Mouse (Mus musculus) layer of hippocampus, postnatal 36 days (tissue): ENCODE data around the gene Mymk. TPM values are rescaled to one million over a fixed set of nuclear protein-coding genes. Genes with fewer than 3 reads are reported as not detected.
A peak's percentile ranks its signal among the peaks of the same experiment; 100 is the strongest.

Experiments used
- DNase-seq, 2 experiments: peaks; one replicate each; pipeline ENCODE4 v3.0.0; 2022
- total RNA-seq, 2 experiments: library from RNA; stranded (reverse); gene quantifications; 2 replicates each; pipeline ENCODE4 v1.2.3; 2021

Mymk gene
- total RNA-seq, 2 experiments from 2014 or later: 0.46 to 0.77 TPM

DNA sequence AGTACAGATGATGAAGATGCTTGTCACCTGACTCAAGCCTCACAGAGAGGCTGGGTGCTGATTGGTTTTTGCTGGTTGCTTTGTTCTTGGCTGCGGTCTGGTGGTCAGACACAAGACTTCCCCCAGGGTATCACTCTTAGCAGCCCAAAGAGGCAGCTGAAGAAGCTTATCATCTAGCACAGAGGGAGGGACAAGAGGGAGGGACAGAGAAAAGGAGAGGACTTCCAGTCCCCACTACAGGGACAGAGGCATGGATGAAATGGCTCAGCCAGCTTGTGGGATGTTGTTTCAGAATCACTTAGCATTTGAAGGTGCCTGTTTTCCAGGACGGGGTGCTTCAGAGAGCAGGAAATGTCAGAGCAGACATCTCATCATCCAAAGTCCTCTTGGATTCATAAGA, 6.3 kb upstream of the Mymk start:
- DNase-seq: no peak

DNA sequence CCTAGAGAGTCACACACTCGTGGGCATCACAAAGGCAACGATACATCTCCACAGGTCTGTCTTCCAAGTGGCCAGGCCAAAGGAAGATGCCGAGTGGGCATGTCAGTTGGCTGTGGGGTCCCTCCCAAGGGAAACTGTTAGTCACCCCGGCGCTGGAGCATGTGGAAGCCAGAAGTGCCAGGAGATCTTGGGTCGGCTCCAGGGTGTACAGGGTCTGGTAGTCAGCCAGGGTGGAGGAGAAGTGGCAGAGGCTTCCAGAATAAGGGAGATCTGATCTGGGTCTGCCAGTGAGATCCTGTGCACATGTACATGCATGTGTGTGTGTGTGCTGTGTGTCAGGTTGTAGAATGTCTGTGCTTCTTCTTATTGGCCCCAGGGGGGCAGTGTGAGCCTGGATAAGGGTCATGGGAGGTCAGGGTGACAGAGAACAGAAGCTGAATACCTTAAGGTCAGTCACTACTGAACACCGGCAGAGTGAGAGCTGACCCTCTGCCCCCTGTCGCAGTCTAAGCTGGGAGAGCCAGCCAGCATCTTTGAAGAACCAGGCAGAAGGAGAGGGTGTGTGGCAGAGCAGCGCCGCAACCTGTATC, 5.8 kb upstream of the Mymk start:
- DNase-seq: no peak

DNA sequence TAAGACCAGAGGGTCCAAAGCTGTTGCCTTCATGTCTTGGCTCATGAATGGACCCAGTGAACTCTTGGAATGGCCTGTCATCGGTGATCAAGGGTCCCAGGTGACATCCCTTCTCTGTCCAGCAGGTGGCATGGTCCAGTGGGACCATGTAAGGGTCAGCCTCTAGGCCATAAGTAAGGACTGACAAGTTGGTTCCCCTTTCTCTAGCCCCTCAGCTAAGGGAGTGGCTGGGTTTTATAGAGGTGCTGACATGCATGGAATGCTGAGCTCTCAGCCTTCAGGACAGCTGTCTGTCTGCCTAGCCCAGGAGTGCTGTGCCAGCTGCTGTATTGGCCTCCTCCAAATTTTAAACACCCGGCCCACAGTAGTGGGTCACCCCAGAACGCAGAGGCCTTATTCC, 3.5 kb upstream of the Mymk start:
- no peak for DNase-seq

DNA sequence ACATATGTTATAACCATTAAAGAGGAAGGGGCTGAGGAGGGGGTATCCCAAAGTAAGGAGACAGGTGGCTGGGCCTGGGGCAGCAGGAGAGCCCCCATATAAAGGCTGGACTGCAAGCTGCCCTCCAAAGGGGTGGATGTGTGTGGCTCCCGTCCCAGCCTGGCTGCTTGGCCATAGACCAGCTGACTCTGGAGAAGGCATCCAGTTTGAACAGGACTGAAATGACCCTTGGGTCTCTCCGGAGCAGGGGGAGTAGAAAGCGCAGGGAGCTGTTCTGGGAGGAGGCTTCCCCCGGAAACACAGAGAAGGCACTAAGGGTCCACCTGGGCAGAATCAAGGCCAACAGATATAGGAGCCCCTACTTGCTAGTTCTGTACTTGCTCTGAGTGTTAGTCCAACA, 2.8 kb upstream of the Mymk start:
- no peak for DNase-seq

DNA sequence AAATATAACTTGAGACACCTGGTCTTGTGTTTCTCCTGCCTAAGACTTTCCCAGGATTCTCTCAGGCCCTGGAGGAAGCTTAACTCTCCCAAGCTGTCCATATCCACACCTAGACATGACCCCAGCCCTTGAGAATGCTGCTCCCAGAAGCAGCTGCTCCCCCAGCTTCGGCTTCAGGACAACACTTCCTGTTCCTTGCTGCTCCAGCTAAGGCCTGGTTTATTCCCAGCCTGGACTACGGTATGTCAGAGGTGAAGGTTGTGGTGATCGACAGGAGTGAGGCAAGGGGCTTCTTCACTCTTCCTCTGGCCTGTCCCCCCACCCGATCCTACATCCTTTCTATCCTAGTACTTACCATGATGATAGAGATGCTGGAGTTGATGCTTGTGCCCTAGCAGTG, 1.4 kb upstream of the Mymk start:
- no peak for DNase-seq

DNA sequence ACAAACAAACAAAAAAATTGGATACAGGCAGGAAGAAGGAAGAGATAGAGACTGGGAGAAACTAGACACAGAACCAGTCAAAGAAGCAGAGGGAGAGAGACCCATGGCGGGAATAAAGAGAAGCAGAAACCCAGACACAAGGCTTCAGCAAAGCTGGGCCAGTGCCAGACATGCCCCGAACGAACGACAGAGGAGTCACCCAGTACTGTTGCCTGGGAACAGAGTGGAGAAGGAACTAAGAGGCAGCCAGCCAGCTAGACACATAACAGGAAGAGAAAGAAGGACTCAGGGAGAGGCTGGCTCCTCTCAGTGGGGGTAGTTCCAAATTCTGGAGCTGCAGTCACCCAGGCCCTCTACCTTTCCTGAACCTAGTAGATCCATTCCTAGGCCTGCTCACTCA, 842 bp downstream of the Mymk start:
- peak; percentile 82 to 85 for DNase-seq

DNA sequence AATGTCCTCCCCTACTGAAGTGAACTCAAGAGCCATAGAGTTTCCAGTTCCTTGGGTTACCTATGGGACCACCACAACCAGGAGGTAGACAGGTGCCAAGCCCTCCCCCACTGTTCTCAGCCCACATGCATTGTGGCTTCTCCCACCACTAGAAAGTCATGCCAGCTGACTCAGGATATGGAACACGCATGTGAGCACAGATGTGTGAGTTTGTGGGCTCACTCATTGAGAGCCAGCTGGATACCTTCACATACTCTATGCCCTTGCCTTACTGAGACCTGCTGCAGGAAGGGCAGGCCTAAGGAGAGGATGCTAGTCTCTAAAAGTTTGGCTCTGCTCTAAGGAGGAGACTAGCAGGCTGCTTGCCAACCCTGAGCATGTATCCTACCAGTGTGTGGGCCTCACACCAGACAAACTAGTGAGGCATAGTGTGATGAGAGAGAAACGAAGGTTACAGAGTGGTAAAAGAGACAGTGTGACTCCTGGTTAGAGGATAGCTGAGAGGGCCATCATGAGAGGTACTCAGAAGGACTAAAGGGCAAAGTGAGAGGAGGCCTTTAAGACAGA, 1.6 kb downstream of the Mymk start:
- DNase-seq: no peak

DNA sequence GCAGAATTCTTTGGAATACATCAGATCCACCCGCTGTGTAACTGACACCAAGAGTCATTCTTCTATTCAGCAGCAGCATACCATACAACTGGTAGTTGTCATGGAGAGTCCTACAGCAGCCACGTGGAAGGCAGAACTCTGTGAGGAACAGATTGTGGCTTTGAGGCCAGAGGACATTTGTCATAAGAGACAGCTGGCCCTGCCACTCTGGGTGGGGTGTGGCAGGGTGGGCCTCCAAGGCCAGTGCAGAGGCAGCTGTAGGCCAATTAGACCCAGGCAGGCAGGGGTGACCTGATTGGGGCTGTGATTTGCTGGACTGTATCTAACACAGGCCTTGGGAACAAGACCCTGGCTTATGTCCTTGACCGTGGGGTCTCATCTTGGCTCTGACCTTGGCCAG, 2.3 kb downstream of the Mymk start:
- no peak for DNase-seq

DNA sequence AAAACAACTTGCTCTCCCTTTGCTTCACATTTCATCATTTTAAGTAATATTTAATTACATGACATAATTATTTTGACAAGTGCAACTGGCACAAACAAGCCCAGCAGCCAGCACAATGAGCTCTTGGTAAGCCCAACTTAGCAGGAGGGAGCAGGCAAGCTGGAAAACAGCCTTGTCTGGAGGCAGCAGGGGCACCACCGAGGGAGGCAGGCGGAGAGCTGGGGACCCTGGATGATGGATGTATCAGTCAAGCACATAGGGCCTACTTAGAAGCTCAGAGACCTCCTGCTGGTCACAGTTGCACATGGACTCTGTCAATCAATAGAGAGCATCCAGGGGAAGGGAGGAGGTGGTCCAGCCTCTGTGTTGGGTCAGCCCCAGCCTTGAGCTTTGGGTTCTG, 4.0 kb downstream of the Mymk start:
- no peak for DNase-seq

DNA sequence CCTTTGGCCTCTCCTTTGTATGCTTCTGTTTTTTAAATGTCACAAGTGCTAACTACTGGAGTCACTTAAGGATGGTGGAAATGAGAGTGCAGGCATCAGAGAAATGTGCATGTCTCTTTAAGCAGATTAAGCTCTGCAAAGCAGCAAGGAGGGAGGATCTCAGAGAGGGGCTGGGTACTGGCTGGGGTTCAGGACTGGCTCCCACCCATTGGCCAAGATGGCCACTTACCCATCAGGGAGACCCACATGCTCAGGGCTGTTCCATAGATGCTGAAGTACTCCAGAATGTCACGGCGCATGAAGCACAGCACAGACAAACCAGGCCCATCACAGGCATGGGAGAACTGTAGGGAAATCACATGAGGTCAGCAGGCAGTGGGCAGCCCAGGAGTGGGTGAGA, 4.9 kb downstream of the Mymk start:
- DNase-seq: no peak

DNA sequence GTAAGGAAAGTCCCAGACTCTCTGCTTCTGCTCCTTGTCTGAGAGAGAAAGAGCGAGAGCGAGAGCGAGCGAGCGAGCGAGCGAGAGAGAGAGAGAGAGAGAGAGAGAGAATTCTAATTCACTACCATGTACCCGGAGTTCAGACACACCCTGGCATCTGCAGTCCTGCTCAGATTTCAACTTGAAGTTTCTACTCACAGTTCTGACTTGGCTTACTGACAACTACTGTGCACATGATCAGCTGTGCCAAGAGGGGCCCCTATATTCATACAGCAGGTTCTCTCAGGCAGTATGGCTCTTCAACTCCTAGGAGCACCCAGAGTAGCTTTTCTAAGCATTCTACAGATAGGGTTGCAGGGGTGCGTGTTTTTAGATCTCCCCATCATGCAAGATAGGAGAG, 12.8 kb downstream of the Mymk start:
- DNase-seq: no peak

DNA sequence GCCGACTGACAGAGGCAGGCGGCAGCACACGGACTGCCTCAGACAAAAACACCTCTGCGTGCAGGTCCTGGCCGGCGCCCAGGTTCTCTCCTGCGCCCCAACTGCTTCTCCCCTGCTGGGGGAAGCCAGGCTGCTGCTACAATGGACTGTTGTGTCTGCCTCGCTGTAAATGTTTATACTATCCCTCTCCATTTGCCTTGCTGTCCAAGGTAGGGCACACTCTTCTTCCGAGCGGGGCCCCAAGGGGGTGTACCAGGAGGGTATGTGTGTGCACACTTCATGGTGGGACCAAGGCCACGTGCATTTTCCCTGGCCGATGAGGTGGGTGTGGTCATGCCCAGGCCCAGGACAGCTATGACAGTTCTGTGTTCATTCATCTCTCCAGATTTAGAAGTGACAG, 13.2 kb downstream of the Mymk start:
- DNase-seq: no peak

DNA sequence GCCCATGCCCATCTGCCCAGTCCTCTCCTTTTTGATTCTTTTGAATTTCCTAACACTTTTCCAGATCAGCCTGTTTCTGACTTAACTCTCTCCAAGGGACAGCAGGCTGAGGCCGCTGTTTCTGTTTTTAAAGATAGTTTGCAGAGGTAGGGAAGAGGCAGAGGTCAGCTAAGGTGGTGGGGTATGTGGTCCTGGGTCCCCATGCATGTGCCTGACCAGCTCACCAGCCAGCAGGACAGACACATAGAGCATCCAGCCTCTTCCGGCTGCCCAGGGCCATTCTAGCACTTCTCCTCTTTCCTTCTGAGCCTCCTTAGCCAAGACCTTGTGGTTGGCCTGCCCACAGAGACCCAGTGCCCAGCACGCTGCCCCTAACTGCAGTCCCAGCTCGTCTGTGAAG, 13.7 kb downstream of the Mymk start:
- DNase-seq: no peak

DNA sequence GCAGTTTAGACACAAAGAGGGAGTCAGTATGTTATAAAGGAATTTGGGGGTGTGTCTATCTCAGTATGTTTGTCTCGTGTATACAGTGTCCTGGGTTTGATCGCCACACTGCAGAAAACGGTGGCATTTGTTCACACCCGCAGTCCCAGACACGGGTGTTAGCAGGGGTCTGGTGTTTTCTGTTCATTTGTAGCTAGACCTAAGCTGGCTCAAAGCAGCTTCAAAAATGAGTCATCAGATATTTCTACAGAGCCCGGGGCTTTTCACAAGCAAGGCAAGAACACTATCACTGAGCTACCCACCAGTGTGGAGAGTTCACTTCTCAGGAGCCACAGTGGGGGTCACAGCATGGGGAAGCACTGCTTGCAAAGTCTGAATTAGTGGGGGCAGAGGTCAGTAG, 22.6 kb downstream of the Mymk start:
- DNase-seq: no peak

DNA sequence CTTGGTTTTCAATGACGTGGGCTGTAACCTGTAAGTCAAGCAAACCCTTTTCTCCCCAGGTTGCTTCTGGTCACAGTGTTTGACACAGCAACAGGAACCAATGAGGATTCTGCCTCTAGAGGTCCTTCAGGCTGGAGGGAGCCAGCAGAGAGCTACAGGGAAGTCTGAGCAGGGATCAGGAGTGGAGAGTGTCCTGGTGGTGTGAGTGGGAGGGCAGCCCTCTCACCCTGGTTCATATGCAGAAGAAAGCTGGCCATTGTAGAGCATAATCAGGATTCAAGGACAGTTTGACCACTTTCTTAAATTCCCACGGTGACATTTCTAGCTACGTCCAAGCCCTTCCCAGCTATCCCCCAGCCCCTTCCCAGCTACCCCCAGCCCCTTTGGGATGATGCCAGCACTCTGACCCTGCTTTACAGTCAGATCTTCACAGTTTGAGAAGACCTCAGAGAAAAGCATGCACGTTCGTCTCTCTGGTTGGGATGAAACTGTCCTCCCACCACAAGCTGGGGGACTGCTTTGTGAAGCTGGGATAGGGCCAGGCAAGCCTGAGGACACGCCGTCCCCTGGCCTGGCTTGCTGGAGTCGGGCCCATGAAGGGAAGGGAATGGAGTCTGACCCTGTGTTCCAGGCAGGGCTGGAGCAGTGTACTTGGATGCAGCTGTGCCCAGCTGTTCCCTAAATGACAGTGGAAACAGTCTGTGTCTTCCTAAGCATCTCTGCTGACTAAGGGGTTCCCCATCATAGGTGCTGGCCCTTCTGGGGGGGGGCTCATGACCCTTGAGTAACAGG, 25.8 kb downstream of the Mymk start:
- no peak for DNase-seq

DNA sequence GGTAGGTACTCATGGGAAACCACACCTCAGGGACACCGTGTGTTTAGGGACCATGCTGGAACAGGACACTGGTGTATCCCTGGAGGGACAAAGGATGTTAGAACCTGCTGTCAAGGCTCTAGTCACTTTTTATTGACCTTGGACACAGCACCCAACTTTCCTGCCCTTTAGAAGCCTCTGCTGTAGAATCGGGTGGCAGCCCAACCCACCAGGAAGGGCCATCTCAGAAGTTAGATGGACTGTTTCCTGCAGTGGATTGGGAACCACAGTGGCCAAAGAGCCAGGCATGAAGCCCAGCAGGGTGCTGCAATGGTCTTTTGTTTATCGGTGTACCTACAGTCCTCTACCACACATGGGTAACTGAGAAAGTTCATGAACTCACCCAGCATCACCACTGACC, 27.3 kb downstream of the Mymk start:
- no peak for DNase-seq

DNA sequence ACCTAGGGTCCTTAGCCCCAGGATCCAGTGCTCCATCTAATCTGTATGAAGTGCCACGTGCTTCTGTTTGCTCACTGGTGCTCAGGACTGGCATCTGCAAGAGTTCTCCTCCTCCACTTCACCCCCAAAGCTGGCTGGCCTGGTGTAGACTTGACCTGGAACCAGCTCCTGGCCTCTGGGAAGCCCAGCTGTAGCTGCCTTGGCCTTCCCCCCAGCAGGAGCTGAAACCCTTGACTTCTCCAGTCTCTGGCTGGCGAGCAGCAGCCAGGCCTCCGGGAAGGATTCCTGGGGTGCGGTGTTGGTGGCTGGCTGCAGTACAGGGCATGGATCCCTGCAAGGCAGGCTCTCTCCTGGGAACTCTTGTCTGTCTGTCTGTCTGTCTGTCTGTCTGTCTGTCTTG, 27.8 kb downstream of the Mymk start:
- no peak for DNase-seq

DNA sequence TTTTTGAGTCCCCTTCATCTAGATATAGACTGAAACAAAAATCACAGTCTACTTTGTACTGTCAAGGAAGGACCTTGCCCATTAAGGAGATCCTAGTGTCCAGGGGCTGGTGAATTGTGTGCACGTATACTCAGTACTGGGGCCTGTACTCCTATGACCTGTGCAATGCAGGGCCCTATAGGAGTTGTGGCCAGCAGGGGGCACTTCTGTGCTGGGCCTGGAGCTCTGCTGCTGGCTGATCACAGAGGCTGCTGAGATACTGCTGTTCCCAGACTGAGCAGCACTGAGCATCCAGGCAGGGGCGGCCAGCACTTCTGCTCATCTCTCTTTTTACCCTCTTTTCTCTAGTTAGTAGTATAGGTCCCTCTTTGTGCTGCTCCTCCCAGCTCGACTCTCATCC, 28.5 kb downstream of the Mymk start:
- peak; percentile 85 for DNase-seq

DNA sequence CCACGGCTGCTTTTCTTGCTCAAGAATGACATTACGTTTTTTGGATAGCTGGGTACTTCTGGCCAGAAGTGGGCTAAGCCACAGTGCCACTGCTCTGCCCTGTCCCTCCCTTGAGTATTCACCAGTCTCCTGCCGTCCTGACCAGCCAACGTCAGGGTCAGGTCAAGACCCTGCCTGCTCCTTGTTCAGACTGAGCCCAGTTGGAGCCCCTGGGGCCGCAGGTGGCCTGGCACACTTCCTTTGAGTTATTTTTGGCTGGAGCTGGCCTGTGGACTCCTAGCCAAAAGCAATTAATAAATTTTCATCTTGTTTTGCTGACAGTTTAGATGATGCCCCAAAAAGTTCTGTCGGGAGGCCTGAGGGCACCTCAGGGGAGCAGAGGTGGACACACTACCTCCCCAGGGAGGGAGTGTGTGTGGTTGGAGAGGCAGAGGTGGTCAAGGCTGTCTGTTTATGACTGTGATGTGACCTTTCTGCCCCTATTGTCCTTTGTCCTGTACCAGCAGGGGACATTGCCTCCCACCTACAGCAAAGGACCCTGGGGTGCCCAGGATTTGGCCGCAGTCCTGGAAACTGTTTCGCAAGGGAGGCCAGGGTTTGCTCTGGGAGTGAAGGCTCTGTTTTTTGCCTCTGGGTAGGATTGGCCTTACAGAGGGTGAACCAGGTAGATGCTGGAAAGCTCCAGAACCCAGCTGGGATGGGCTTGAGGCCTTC, 29.7 kb downstream of the Mymk start:
- DNase-seq: no peak

DNA sequence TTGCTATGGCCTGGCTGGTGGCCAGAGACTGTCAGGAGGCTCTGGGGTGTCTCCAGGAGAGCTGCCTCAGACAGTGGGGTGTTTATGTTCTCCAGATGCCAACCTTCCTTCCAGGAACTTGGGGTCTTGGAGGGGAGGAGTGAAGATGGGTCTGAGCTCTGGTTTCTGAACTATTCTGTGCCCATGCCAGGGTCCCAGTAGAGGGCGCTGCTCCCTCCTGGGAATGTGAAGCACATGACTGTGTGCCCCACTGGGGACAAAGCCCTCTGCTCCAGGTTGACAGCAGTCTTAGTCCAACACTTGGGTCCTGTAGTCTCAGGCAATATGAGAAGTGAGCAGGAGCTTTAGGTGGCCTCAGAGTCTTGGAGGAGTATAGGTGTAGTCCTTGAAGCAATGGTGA, 32.7 kb downstream of the Mymk start:
- DNase-seq: no peak

DNA sequence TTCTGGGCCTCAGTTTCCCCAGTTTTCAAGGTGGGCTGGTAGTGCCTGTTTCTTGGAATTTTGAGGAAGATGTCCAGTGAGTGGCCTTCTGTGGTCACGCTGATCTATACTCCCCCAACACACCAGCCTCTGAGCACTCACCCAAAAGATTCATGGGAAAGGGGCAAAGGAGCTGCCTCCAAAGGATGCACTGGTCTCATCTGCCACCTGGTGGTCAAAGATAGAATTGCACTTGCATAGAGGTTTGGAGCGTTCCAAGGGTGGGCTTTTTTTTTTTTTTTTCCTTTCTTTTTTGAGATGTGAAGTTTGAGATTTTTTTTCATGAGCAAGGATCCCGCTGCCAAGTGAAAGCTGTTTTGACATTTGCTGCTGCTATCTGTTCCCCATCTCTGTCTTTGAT, 33.4 kb downstream of the Mymk start:
- DNase-seq: peak in 1 of 2 experiments; percentile 68

DNA sequence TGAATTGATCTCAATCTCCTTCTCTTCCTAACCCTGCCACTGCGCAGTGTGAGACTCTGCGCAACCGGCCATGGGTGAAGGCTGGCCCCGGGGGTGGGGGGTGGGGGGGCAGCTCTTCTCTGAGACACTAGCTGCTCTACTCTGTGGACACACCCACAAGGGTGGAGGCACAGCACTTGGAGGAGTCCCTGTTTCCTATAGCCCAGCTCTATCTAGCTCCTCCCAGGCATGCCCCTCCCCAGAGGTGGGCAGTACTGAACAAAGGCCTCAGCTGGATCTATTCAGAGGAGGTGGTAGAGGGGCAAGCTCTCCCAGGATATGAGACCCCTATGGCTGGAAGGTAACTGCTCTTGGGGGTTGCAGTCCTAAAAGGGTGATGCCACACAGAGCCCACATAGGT, 35.0 kb downstream of the Mymk start:
- no peak for DNase-seq

DNA sequence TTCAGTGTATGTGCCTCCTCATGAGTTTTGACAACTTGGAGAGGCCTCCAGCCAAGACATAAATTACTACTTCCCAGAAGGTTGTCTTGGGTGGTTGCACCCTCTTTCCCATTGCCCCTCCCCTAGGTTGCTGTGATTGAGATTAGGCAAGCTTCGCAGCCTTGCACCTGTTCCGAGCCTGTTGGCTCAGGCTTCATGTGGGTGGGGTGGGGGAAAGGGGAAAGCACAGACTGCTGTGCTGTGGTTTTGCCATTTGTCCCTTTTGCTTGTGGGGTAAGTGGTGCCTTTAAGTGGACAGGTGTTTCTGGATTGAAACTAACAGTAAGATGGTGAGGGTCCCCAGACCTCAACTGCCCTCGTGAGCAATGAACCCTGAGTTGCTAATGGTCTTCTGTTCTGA, 36.0 kb downstream of the Mymk start:
- DNase-seq: no peak

DNA sequence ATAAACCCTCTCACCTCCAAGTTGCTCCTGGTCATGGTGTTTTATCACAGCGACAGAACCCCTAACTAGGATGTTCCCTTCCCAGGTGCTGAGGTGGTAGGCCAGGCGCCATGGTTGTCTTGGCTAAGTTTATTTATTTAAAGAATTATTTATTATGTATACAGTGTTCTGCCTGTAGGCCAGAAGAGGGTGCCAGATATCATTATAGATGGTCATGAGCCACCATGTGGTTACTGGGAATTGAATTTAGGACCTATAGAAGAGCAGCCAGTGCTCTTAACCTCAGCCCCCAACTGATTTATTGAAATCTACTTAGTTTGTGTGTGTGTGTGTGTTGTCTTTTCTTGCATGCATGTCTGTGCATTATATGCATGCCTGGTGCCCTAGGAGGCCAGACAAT, 39.6 kb downstream of the Mymk start:
- no peak for DNase-seq
